Mouse (Mus musculus) B cell, adult 62 days (primary cell): ENCODE data around the gene Olfr643. TPM values are rescaled to one million over a fixed set of nuclear protein-coding genes. Genes with fewer than 3 reads are reported as not detected.

ENCODE experiments used
- total RNA-seq: library from RNA; stranded (reverse); gene quantifications from 4 replicates; pipeline ENCODE4 v1.2.4, GENCODE M21; 2023

Olfr643 gene
- not detected in 4 replicates for total RNA-seq

DNA sequence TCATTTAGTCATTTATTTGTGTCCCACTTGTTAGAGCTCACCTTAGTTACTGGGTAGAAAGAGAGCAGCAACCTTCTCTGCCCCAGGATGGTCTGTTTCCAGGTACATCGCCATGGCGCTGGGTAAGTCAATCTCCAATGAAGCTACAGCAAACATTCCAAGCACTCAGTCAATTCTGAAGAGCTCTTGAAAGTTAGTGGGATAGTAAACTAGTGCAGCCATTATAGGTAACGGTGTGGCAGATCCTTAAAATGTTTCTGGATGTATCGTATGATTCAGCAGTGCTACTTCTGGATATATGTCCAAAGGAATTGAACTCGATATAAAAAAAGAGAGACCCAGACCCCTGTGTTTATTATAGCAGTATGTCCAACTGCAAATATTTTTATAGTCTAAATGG lies at the start of gene Olfr643:
Olfr643 (minus strand) TSS at position 101 of the 400 bp plus-strand sequence.

DNA sequence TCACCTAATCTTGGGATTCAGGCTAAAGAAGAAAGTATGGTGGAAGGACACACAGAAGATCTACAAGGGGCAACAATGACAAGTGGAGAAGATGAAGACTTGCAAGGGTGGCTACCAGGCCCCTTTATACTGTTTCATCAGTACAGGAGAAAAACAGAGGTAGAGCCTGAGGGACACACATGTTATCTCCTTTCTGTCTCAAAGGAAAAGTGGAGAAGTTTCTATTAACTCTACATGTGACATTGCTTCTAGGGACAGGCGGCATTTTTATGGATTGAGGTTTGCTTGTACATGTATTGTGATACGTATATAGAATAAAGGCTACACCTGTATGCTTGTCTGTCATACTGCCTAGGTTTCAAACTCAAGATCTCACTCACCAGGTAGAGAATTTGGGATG lies 46.1 kb upstream of the Olfr643 start, which contains the start of gene Olfr648:
Olfr648 (minus strand) TSS at position 101 of the 400 bp plus-strand sequence.

DNA sequence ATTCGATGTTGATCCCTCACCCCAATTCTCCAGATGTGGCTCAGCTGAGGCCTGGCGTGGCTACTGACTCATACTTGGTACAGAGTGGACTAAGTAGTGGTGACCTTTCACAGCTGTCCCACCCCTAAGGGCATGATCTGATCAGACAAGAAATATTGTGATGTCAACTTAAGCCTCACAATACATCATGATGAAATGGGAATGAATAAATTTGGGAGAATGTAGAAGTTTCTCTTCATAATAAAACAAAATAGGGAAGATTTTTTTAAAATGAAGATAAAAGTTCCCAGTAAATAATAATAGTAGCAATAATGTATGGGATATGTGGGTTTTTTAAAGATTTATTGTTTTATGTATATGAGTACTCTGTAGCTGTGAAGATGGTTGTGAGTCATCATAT lies 13.3 kb upstream of the Olfr643 start, which contains the start of gene Ubqlnl:
Ubqlnl (minus strand) TSS at position 101 of the 400 bp plus-strand sequence.

DNA sequence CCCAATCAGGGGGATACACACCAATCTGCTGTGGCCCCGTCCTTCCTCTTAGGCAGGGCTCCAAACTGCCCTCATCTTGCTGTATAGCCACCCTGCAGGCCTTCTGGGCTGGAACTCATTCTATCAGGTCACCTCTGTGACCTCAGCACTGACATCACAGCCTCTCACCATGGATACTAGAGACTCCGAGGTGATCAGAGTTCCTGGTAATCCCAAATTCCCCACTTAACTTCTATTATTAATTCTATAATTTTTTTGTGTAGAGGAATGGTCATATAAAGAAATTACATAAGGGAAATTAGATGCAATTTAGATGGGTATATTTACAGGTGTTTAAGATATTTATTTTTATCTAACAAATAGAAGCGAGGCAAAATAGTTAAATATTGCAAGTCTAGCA lies 6.0 kb upstream of the Olfr643 start, which contains the start of gene Ubqln3:
Ubqln3 (minus strand) TSS at position 101 of the 400 bp plus-strand sequence.

DNA sequence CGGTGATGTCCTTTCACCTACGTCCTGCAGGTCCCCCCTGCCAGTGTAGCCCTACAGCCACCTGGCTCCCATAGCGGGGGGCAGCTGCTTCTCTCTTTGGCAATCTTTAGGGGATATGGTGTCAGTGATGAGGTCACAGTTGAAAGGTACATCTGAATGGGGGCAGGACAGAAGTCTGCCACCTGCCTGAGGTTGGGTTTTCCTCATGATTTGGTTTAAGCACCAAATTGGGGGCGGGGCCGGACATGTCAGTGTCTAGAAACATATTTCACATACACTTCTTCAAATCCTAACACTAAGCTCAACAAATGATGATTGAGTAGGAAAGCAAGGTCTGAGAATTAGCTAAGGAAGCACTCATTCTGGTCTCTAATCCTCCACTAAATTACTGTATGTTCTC lies 7.5 kb downstream of the Olfr643 start, which contains the start of gene Ubqln5:
Ubqln5 (minus strand) TSS at position 101 of the 400 bp plus-strand sequence.

DNA sequence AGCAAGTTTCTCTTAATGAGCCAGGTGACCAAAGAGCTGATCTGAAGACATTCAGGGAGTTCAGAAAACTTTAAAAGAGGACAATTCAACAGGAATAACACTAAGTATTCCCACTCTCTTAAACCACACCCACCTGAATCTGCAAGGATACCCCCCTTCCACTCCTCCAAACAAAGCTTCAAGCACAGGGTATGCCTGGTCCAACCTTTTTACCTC lies 32.5 kb downstream of the Olfr643 start, which contains the start of gene Olfr646:
Olfr646 (plus strand) TSS at position 117 of the 216 bp plus-strand sequence.

DNA sequence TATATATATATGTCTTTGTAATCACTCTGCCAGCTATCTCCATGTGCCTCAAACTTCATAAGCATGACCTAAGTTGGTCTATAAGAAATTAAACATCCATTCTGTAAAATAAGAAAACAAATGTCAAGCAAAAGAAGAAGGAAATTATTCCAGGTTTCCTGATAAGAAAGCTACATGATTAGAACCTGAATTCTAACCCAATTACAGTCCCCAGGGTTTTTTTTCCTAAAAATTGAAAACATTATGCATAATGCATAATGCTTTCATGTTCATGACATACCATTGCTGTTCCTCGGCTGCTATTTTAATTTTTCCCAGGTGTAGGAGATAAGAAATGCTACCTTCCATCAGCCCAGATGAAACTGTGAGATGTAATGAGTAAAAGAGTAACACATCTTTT lies 51.8 kb downstream of the Olfr643 start, which contains the start of gene Olfr645:
Olfr645 (minus strand) TSS at position 101 of the 400 bp plus-strand sequence.

DNA sequence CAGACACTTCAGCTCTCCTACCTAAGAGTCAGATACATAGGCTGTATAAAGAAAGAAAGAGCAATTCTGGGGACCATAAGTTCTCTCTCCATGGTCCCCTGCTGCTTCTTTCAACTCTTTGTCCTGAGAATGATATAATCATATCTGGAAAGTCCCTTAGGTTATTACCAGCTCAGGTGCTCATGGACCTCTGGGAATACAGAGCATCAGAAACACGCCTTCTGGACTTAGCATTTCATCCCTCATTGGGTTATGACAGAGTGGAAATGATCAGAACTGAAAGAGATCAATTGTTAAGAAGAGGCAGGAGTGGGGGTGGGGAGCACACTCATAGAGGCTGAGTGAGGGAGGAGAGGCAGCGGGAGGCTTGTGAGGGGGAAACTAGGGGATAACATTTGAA lies 65.4 kb downstream of the Olfr643 start, which contains the start of gene Olfr644:
Olfr644 (minus strand) TSS at position 101 of the 400 bp plus-strand sequence.

DNA sequence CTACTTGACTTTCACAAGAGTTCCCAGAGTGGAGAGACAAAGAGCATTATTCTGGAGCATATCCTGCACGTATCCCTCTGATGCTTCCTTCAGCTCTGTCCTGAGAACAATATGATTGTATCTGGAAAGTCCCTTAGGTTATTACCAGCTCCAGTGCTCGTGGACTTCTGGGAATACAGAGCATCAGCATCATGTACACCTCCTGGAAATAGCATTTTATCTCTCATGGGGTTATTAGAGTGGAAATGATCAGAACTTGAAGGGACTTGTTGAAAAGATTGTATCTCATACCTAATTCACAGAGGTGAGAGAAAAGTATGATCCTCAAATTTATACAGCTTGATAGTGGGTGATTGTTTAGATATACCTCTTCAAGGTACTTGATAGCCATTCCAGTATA lies 75.9 kb downstream of the Olfr643 start, which contains the start of gene 4930516K23Rik:
4930516K23Rik (minus strand) TSS at position 101 of the 400 bp plus-strand sequence.

DNA sequence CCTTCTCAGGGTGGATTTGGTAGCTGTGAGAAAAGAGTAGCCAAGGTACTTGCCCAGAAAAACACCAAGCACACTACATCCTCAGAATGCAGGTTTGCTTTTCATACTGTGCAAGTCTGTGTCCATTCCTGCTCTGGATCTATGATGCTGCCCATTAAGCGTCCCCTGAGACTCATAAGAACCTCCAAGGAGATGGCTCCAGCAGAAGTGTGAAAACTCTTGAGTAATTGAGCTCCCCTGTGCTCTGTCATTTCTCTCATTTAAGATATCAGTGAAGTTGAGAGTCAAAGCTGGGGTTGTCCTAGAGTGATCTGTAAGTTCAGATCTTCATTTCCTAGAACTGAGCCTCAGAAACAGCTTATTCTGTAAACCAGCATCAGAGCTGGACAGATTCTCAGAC lies 84.6 kb downstream of the Olfr643 start, which contains the start of gene Olfr642:
Olfr642 (minus strand) TSS at position 101 of the 400 bp plus-strand sequence.

DNA sequence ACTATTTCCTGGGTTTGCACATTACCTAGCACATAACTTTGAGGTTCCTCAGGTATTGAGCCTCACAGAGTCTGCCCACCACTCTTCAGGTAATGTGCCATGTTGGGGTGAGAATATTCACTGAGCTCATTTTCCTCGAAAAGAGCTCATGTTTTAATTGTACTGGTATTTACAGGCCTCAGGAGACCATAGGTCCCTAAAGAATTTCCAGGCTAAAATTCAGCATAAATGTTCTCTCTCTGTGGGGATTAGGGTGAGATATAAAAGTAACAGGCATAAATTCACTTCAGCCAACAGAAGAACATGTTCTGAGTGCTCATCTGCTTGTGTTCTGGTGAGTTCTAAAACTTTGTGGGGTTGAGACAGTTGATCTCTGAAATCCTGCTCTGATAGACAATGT lies 102.1 kb downstream of the Olfr643 start, which contains the start of gene Olfr641:
Olfr641 (plus strand) TSS at position 301 of the 400 bp plus-strand sequence.

DNA sequence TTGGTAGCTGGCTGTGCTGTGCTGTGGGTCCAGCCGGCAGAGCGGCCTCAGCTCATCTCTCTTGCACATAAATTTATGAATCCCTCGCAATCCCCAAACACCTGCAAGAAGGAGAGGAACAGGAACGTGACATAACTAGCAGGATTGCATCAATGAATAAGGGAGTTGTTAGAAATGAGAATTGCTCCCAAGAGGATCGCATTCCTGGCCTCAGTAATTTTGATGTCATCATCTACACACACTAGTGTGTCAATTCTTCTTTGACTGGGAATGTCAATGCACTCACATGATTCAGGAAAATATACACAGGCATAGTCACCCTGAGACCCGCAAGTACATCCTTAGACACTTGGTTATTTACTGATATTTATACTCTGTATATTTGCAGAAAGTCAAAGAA lies 111.7 kb downstream of the Olfr643 start, which contains the start of gene Olfr640:
Olfr640 (minus strand) TSS at position 101 of the 400 bp plus-strand sequence.

DNA sequence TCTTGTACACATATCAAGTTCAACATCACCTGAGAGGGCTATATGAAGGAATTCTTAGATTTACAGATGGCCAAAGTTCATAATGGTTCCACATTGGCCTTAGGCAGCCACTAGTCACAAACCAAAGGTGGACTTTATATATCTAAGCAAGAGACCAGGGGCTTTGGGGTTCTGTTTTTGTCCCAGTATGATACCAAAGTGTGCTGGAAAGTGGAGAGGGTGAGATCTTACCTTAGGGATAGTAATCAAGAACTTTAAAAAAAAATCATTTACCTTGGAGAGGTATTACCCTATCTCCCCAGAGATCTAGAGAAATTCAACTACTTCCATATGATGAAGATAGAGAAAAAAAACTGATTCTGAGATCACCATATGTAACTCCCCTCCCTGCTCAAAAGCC lies 120.0 kb downstream of the Olfr643 start, which contains the start of gene Olfr639:
Olfr639 (minus strand) TSS at position 101 of the 400 bp plus-strand sequence.

DNA sequence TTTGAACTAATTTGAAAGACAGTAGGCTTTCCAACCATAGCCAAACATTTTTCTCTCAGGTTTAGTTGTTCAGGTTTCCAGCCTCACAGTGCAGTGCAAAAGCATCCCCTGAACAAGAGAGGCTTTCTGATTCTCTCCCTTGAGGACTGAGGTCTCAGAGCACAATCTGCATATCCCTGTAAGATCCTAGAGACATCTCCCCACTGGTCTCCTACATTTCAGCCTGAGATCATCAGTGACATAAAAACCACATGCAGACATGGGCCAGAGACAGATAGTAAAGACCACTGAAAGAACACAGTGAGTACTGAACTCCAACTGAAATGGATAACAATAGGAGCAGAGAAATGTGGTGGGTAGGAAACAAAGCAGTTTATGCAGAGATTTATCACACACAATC lies 138.8 kb downstream of the Olfr643 start, which contains the start of gene Olfr638:
Olfr638 (plus strand) TSS at position 301 of the 400 bp plus-strand sequence.

DNA sequence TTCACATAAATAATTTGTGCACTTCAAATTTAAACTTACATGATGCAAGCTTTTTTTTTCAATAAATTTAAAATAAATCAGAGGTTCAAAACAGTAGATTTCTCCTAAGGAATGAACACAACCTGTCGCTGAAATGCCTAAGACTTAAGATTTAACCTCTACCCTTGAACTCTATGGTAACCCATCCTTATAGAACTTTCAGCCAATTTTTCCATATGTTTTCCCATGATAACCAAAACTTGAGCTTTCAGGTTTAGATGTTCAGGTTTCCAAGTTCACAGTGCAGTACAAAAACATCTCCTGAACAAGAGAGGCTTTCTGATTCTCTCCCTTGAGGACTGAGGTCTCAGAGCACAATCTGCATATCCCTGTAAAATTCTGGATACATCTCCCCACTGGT lies 166.4 kb downstream of the Olfr643 start, which contains the start of gene Olfr635:
Olfr635 (plus strand) TSS at position 301 of the 400 bp plus-strand sequence.

Other genes starting within 250 kb of the Olfr643 start
- gene Olfr64, start 242.9 kb downstream of the Olfr643 start, total RNA-seq: not detected in 4 replicates
- not detected in 4 replicates for gene Olfr65, start 233.9 kb downstream of the Olfr643 start, total RNA-seq
- gene Olfr631, start 208.6 kb downstream of the Olfr643 start, total RNA-seq: not detected in 4 replicates
- gene Olfr632, start 203.1 kb downstream of the Olfr643 start, total RNA-seq: not detected in 4 replicates
- not detected in 4 replicates for gene Olfr633, start 193.0 kb downstream of the Olfr643 start, total RNA-seq
- not detected in 4 replicates for gene Olfr635, start 166.3 kb downstream of the Olfr643 start, total RNA-seq
- not detected in 4 replicates for gene Olfr638, start 138.7 kb downstream of the Olfr643 start, total RNA-seq
- gene Olfr639, start 120.1 kb downstream of the Olfr643 start, total RNA-seq: 0.28 TPM in 1 of 4 replicates, not detected in the others
- gene Olfr640, start 111.8 kb downstream of the Olfr643 start, total RNA-seq: not detected in 4 replicates
- not detected in 4 replicates for gene Olfr641, start 102.0 kb downstream of the Olfr643 start, total RNA-seq
- not detected in 4 replicates for gene Olfr642, start 84.7 kb downstream of the Olfr643 start, total RNA-seq
- gene 4930516K23Rik, start 76.0 kb downstream of the Olfr643 start, total RNA-seq: not detected in 4 replicates
- not detected in 4 replicates for gene Olfr644, start 65.5 kb downstream of the Olfr643 start, total RNA-seq
- not detected in 4 replicates for gene Olfr645, start 51.9 kb downstream of the Olfr643 start, total RNA-seq
- gene Olfr646, start 32.5 kb downstream of the Olfr643 start, total RNA-seq: 0.30 to 0.49 TPM (median 0.42 TPM) in 4 replicates
- gene Ubqln5, start 7.6 kb downstream of the Olfr643 start, total RNA-seq: not detected in 4 replicates
- not detected in 4 replicates for gene Ubqln3, start 5.9 kb upstream of the Olfr643 start, total RNA-seq
- not detected in 4 replicates for gene Ubqlnl, start 13.2 kb upstream of the Olfr643 start, total RNA-seq
- not detected in 4 replicates for gene Olfm5, start 27.4 kb upstream of the Olfr643 start, total RNA-seq
- gene Olfr648, start 46.0 kb upstream of the Olfr643 start, total RNA-seq: not detected in 4 replicates
- gene Olfr649, start 58.6 kb upstream of the Olfr643 start, total RNA-seq: not detected in 4 replicates
- gene Trim6, start 81.4 kb upstream of the Olfr643 start, total RNA-seq: 0.45 to 0.60 TPM (median 0.47 TPM) in 4 replicates
- 53.5 to 60.3 TPM (median 54.2 TPM) in 4 replicates for gene Trim34a, start 107.1 kb upstream of the Olfr643 start, total RNA-seq
- gene Trim5, start 150.7 kb upstream of the Olfr643 start, total RNA-seq: 23.2 to 27.2 TPM (median 25.2 TPM) in 4 replicates
- 101 to 114 TPM (median 113 TPM) in 4 replicates for gene Trim12a, start 178.1 kb upstream of the Olfr643 start, total RNA-seq
- gene Trim34b, start 192.1 kb upstream of the Olfr643 start, total RNA-seq: 1.9 to 4.0 TPM (median 3.1 TPM) in 4 replicates
- 43.7 to 48.9 TPM (median 46.7 TPM) in 4 replicates for gene Trim12c, start 216.0 kb upstream of the Olfr643 start, total RNA-seq
- gene Trim30b, start 232.5 kb upstream of the Olfr643 start, total RNA-seq: 20.6 to 25.0 TPM (median 23.3 TPM) in 4 replicates